In the genomic region with DNA sequence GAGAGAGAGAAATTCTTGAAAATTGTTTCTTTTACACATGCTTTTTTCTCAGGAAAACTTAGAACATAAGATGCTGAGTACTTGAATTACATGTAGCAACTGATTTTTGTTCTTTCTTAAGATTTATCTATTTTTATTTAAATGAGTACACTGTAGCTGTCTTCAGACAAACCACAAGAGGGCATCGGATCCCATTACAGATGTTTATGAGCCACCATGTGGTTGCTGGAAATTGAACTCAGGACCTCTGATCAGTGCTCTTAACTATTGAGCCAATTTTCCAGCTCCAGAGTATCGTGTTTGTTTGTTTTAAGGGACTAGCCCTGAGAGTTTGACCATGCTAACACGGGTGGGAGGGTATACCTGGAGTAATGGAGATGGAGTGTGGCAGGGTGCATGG, we compare ENCODE assay signal across 27 mouse cellular contexts. TPM values are rescaled to one million over a fixed set of nuclear protein-coding genes. Genes with fewer than 3 reads are reported as not detected.
DNase-seq lines count a peak whose midpoint lies in the region; ATAC-seq and TF ChIP-seq lines count a peak whose summit lies in the region.
"Had no signal": no experiment of that assay in that cellular context is flagged by ENCODE, and none has a peak within 500 bp of the region (broad histone marks: within the 10 kb centered on the region; RNA-seq: fewer than 3 reads in every experiment).

No protein-coding gene starts in this region.

- no peaks in the 10 kb centered on the region for H3K4me1 ChIP-seq in MEL (ENCODE audit: control insufficient read depth in 1 of 2, insufficient read depth in 2 of 2, low read length in 2 of 2)
- H3K4me1 ChIP-seq: embryonic facial prominence, embryonic 13.5 days; hindbrain, embryonic 13.5 days; megakaryocyte, embryonic 14.5 days; midbrain, embryonic 15.5 days; stomach, embryonic 15.5 days had no signal

- no peak for TF ChIP-seq POLR2A in MEL (IDR thresholded peaks at IDR 0.05; ENCODE audit: control insufficient read depth in 1 of 2, insufficient read depth in 1 of 2, low read depth in 1 of 2, low read length in 2 of 2, poor library complexity in 1 of 2)

- H3K27ac ChIP-seq in left cerebral cortex, adult 2 months = no peak overlapping the region
- H3K27ac ChIP-seq in MEL (ENCODE audit: control insufficient read depth, low read depth, low read length) = no peak overlapping the region
- H3K27ac ChIP-seq: embryonic facial prominence, embryonic 13.5 days; hindbrain, embryonic 13.5 days; midbrain, embryonic 15.5 days; stomach, embryonic 15.5 days had no signal

- H3K9me3 ChIP-seq in MEL (replicated peaks; ENCODE audit: insufficient read depth, low read length) = no peaks in the 10 kb centered on the region
- H3K9me3 ChIP-seq: embryonic facial prominence, embryonic 13.5 days; hindbrain, embryonic 13.5 days; megakaryocyte, embryonic 14.5 days; midbrain, embryonic 15.5 days; stomach, embryonic 15.5 days had no signal

- no peak for DNase-seq in left cerebral cortex, adult 2 months (ENCODE audit: extremely low spot score in 1 of 2, low spot score in 2 of 2)
- DNase-seq in left cerebral cortex, postnatal 36 days (ENCODE audit: low spot score in 2 of 2) = no peak
- DNase-seq in thymus, postnatal 25 days = peak; percentile 13
- no peak for DNase-seq in thymus, adult 18-20 months
- peak; percentile 58 for DNase-seq in MEL (ENCODE audit: low read depth, low spot score)
- no peak for DNase-seq in Muller cell, postnatal 12 days (ENCODE audit: inconsistent ontology term)
- DNase-seq: adrenal gland, postnatal 25 days; cerebellum, adult 8-10 months; forebrain, postnatal 0 days; gastrocnemius, postnatal 10 days; kidney, adult 11 months; kidney, postnatal 25 days; lung, postnatal 10 days; right cerebral cortex, adult 18-20 months; thymus, postnatal 36 days had no signal

- no peak overlapping the region for H3K4me3 ChIP-seq in left cerebral cortex, adult 2 months
- no peak overlapping the region for H3K4me3 ChIP-seq in MEL (ENCODE audit: control insufficient read depth in 1 of 2, insufficient read depth in 1 of 2, low read depth in 2 of 2, low read length in 2 of 2)
- H3K4me3 ChIP-seq: embryonic facial prominence, embryonic 13.5 days; hindbrain, embryonic 13.5 days; megakaryocyte, embryonic 14.5 days; midbrain, embryonic 15.5 days; stomach, embryonic 15.5 days had no signal

- intact Hi-C loops in left cerebral cortex, adult 2 months (cut with DNase I) = loop anchor here (2.0 kb wide), 1 partner anchor 39 kb away; no protein-coding TSS in a partner anchor
- intact Hi-C loops in left cerebral cortex, postnatal 36 days (cut with DNase I) = loop anchor here (10.0 kb wide), 1 partner anchor 63 kb away; no protein-coding TSS in a partner anchor

- H3K79me2 ChIP-seq in MEL (ENCODE audit: control insufficient read depth, insufficient read depth, low read length, poor library complexity) = no peaks in the 10 kb centered on the region

- no peak for TF ChIP-seq EP300 in MEL (IDR thresholded peaks at IDR 0.05; ENCODE audit: low read depth in 1 of 2, low read length in 2 of 2)

- no peak for ATAC-seq in frontal cortex, adult (ENCODE audit: low TSS enrichment)
- ATAC-seq: forebrain, postnatal 0 days; midbrain, embryonic 15.5 days had no signal

- no peak overlapping the region for H3K9ac ChIP-seq in MEL (ENCODE audit: control insufficient read depth, low read depth, low read length, poor library complexity, severe bottlenecking)
- H3K9ac ChIP-seq: embryonic facial prominence, embryonic 13.5 days; forebrain, postnatal 0 days; hindbrain, embryonic 13.5 days; midbrain, embryonic 15.5 days; stomach, embryonic 15.5 days had no signal

- TF ChIP-seq CTCF in left cerebral cortex, adult 2 months (IDR thresholded peaks at IDR 0.05) = peak; percentile 44
- TF ChIP-seq CTCF in MEL (IDR thresholded peaks at IDR 0.05 in 2 of 3, conservative IDR thresholded peaks at IDR 0.05 in 1 of 3; ENCODE audit: control insufficient read depth in 1 of 3, insufficient read depth in 1 of 3, low read depth in 2 of 3, low read length in 3 of 3, poor library complexity in 1 of 3, severe bottlenecking in 1 of 3) = peak in 2 of 3 experiments; percentile 16 to 89; a peak in 3 of 6 replicates

- TF ChIP-seq RAD21 in MEL (IDR thresholded peaks at IDR 0.05; ENCODE audit: low read depth, low read length) = peak; percentile 78

- H3K36me3 ChIP-seq in MEL (ENCODE audit: control insufficient read depth in 1 of 2, insufficient read depth in 2 of 2, low read length in 2 of 2) = no peaks in the 10 kb centered on the region
- H3K36me3 ChIP-seq: embryonic facial prominence, embryonic 13.5 days; hindbrain, embryonic 13.5 days; midbrain, embryonic 15.5 days; stomach, embryonic 15.5 days had no signal

- peaks cover 14 to 16% of the 10 kb centered on the region in 2 experiments for H3K27me3 ChIP-seq in MEL (ENCODE audit: control insufficient read depth in 1 of 2, insufficient read depth in 2 of 2, low read length in 2 of 2)
- H3K27me3 ChIP-seq: embryonic facial prominence, embryonic 13.5 days; hindbrain, embryonic 13.5 days; megakaryocyte, embryonic 14.5 days; midbrain, embryonic 15.5 days; stomach, embryonic 15.5 days had no signal

TF ChIP-seq in MEL, 35 proteins besides CTCF, POLR2A, EP300 and RAD21:
- no peak for TF ChIP-seq TCF12 (IDR thresholded peaks at IDR 0.05; ENCODE audit: low read depth, low read length)
- no peak for TF ChIP-seq ZMIZ1 (IDR thresholded peaks at IDR 0.05; ENCODE audit: low read depth, low read length)
- peak; percentile 96 for TF ChIP-seq SMC3 (IDR thresholded peaks at IDR 0.05; ENCODE audit: low read depth, low read length)
- no peak for TF ChIP-seq SIN3A (IDR thresholded peaks at IDR 0.05; ENCODE audit: low read length)
- TF ChIP-seq JUND (IDR thresholded peaks at IDR 0.05; ENCODE audit: low read depth, low read length) = no peak
- TF ChIP-seq ZNF384 (IDR thresholded peaks at IDR 0.05; ENCODE audit: low read depth, low read length) = peak; percentile 25; the same call in 1 of the 2 replicates
- no peak for TF ChIP-seq TAL1 (IDR thresholded peaks at IDR 0.05; ENCODE audit: low read length)
- TF ChIP-seq NRF1 (IDR thresholded peaks at IDR 0.05; ENCODE audit: insufficient read depth, low read depth, low read length, poor library complexity, severe bottlenecking) = no peak
- TF ChIP-seq TBP (IDR thresholded peaks at IDR 0.05; ENCODE audit: low read depth, low read length) = no peak
- no peak for TF ChIP-seq MAZ (IDR thresholded peaks at IDR 0.05; ENCODE audit: low read depth, low read length)
- no peak for TF ChIP-seq MAX (IDR thresholded peaks at IDR 0.05; ENCODE audit: low read length)
- peak; percentile 81 for TF ChIP-seq MYC (IDR thresholded peaks at IDR 0.05; ENCODE audit: low read depth, low read length)
- TF ChIP-seq RCOR1 (IDR thresholded peaks at IDR 0.05; ENCODE audit: low read depth, low read length) = no peak
- no peak for TF ChIP-seq ETS1 (IDR thresholded peaks at IDR 0.05; ENCODE audit: low read depth, low read length)
- peak; percentile 76 for TF ChIP-seq ZC3H11A (IDR thresholded peaks at IDR 0.05; ENCODE audit: low read depth, low read length)
- no peak for TF ChIP-seq BHLHE40 (IDR thresholded peaks at IDR 0.05; ENCODE audit: borderline replicate concordance, low read depth, low read length)
- TF ChIP-seq POLR2AphosphoS2 (IDR thresholded peaks at IDR 0.05; ENCODE audit: low read length) = no peak

RNA-seq across cellular contexts. Expression of a gene that starts 8.6 kb away (rescaled TPM):
- 1 to 10 TPM; 7.1 to 7.3 TPM for total RNA-seq in left cerebral cortex, adult 2 months (2021)
- 1 to 10 TPM; 8.8 to 9.6 TPM for total RNA-seq in left cerebral cortex, postnatal 36 days (2021)
- total RNA-seq in MEL (2012; rRNA removed) = not detected in 2 replicates
- polyA plus RNA-seq in MEL (2012; ENCODE audit: insufficient read depth in 1 of 2, insufficient read length in 2 of 2, low read depth in 1 of 2, low replicate concordance in 2 of 2, missing spikeins in 1 of 2) = not detected
- total RNA-seq: adrenal gland, postnatal 25 days; common myeloid progenitor, adult 5-6 weeks; gastrocnemius, postnatal 10 days had no signal
- polyA plus RNA-seq: embryonic facial prominence, embryonic 13.5 days; heart, embryonic 16.5 days; hindbrain, embryonic 13.5 days; limb, embryonic 14.5 days; midbrain, embryonic 15.5 days; neural tube, embryonic 11.5 days; spleen, adult 2 months; stomach, embryonic 15.5 days had no signal

RNA-seq across cellular contexts. Expression of a gene that starts 21.3 kb away (rescaled TPM):
- total RNA-seq in left cerebral cortex, adult 2 months (2021) = under 1 TPM; 0.05 TPM
- total RNA-seq in left cerebral cortex, postnatal 36 days (2021) = under 1 TPM; 0.05 TPM
- under 0.01 TPM in 1 of 2 replicates, not detected in the other for total RNA-seq in MEL (2012; rRNA removed)
- polyA plus RNA-seq in MEL (2012; ENCODE audit: insufficient read depth in 1 of 2, insufficient read length in 2 of 2, low read depth in 1 of 2, low replicate concordance in 2 of 2, missing spikeins in 1 of 2) = under 1 TPM in 1 of 2 experiments, not detected in 1; 0.06 TPM
- total RNA-seq: common myeloid progenitor, adult 5-6 weeks; forebrain, postnatal 0 days had no signal
- polyA plus RNA-seq: embryonic facial prominence, embryonic 13.5 days; forebrain, postnatal 0 days; hindbrain, embryonic 13.5 days; limb, embryonic 14.5 days; midbrain, embryonic 15.5 days; neural tube, embryonic 11.5 days; stomach, embryonic 15.5 days had no signal

RNA-seq across cellular contexts. Expression of a gene that starts 40.7 kb away (rescaled TPM):
- not detected for total RNA-seq in left cerebral cortex, adult 2 months (2021)
- total RNA-seq in left cerebral cortex, postnatal 36 days (2021) = under 1 TPM in 1 of 2 experiments, not detected in 1; 0.15 TPM
- total RNA-seq in MEL (2012; rRNA removed) = 0.20 TPM in 1 of 2 replicates, not detected in the other
- under 1 TPM in 1 of 2 experiments, not detected in 1; 0.13 TPM for polyA plus RNA-seq in MEL (2012; ENCODE audit: insufficient read depth in 1 of 2, insufficient read length in 2 of 2, low read depth in 1 of 2, low replicate concordance in 2 of 2, missing spikeins in 1 of 2)
- total RNA-seq: adrenal gland, postnatal 25 days; common myeloid progenitor, adult 5-6 weeks; forebrain, postnatal 0 days; gastrocnemius, postnatal 10 days; heart, adult 8-10 months had no signal
- polyA plus RNA-seq: embryonic facial prominence, embryonic 13.5 days; forebrain, postnatal 0 days; hindbrain, embryonic 13.5 days; midbrain, embryonic 15.5 days; neural tube, embryonic 11.5 days had no signal

Comparison
In these comparisons a context has a peak if more than half of its experiments do, and no peak if none do; other contexts are left out.
1. DNase-seq: peak in thymus, postnatal 25 days (single experiment) and MEL (single experiment); none in left cerebral cortex, adult 2 months (0 of 2), left cerebral cortex, postnatal 36 days (0 of 2), thymus, adult 18-20 months (0 of 2) and Muller cell, postnatal 12 days (single experiment).